In the genomic region with DNA sequence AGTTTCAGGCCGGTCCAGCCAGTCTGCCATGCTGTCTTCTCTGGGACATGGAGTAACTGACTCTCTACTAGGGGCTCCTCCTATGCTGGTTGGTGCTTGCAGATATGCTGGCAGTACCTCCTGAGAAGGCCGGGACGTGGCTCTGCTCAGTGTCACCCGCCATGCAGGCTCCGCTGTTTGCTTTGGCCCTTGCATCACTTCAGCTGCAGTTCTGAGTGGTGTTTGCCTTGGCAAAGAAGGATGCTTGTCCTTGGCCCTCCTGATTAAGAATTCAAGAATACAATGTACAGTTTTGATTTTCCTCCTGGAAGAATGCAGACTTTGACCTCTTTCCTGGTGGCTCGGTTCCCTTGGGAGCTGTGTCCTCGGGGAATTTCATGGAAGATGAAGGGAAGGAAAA, we compare ENCODE assay signal across 8 mouse cellular contexts. TPM values are rescaled to one million over a fixed set of nuclear protein-coding genes. Genes with fewer than 3 reads are reported as not detected.
DNase-seq lines count a peak whose midpoint lies in the region; ATAC-seq and TF ChIP-seq lines count a peak whose summit lies in the region.
"Had no signal": no experiment of that assay in that cellular context is flagged by ENCODE, and none has a peak within 500 bp of the region (broad histone marks: within the 10 kb centered on the region; RNA-seq: fewer than 3 reads in every experiment).

No protein-coding gene starts in this region.

- peak; percentile 58 for DNase-seq in heart, adult 8-10 months (ENCODE audit: low spot score)
- DNase-seq in kidney, postnatal 0 days (ENCODE audit: low spot score) = no peak

- TF ChIP-seq CTCF in kidney, postnatal 0 days (IDR thresholded peaks at IDR 0.05; ENCODE audit: low read depth) = no peak

- H3K36me3 ChIP-seq in megakaryocyte, embryonic 14.5 days (replicated peaks; ENCODE audit: low read length) = peaks cover 9% of the 10 kb centered on the region
- no peaks in the 10 kb centered on the region for H3K36me3 ChIP-seq in kidney, postnatal 0 days (ENCODE audit: insufficient read depth, low read length)
- H3K36me3 ChIP-seq in stomach, embryonic 15.5 days = no peaks in the 10 kb centered on the region
- H3K36me3 ChIP-seq: embryonic facial prominence, embryonic 12.5 days had no signal

- H3K27me3 ChIP-seq in megakaryocyte, embryonic 14.5 days (replicated peaks) = peaks cover 61% of the 10 kb centered on the region
- no peaks in the 10 kb centered on the region for H3K27me3 ChIP-seq in kidney, postnatal 0 days (ENCODE audit: insufficient read depth, low read length)
- H3K27me3 ChIP-seq in stomach, embryonic 15.5 days (replicated peaks) = no peaks in the 10 kb centered on the region
- H3K27me3 ChIP-seq: embryonic facial prominence, embryonic 12.5 days had no signal

- H3K4me2 ChIP-seq in kidney, postnatal 0 days (ENCODE audit: low read length) = 0 out of 2 replicates have a peak overlapping the region, but pooled peaks have one; percentile 74
- peak overlapping the region; percentile 96 for H3K4me2 ChIP-seq in stomach, embryonic 15.5 days
- H3K4me2 ChIP-seq: embryonic facial prominence, embryonic 12.5 days had no signal

- 65% methylated on average over 7 of the region's 7 CpGs for WGBS in kidney, postnatal 0 days
- 65% methylated on average over 7 of the region's 7 CpGs for WGBS in stomach, embryonic 15.5 days

- H3K9me3 ChIP-seq in megakaryocyte, embryonic 14.5 days = no peaks in the 10 kb centered on the region
- no peaks in the 10 kb centered on the region for H3K9me3 ChIP-seq in kidney, postnatal 0 days (replicated peaks; ENCODE audit: low read length)
- no peaks in the 10 kb centered on the region for H3K9me3 ChIP-seq in stomach, embryonic 15.5 days
- H3K9me3 ChIP-seq: embryonic facial prominence, embryonic 12.5 days had no signal

- no peak overlapping the region for H3K9ac ChIP-seq in kidney, postnatal 0 days (ENCODE audit: low read depth, low read length)
- H3K9ac ChIP-seq in stomach, embryonic 15.5 days = no peak overlapping the region
- H3K9ac ChIP-seq: embryonic facial prominence, embryonic 12.5 days had no signal

- no peak for ATAC-seq in megakaryocyte, adult 5-6 weeks (ENCODE audit: poor library complexity, severe bottlenecking)
- ATAC-seq in kidney, postnatal 0 days (replicated peaks; ENCODE audit: low FRiP score, low read depth) = no peak
- ATAC-seq in stomach, embryonic 15.5 days (ENCODE audit: insufficient read depth, low FRiP score, low read depth) = no peak
- no peak for ATAC-seq in erythroid progenitor cell, adult 5-6 weeks (replicated peaks; ENCODE audit: low FRiP score, poor library complexity, severe bottlenecking)
- no peak for ATAC-seq in granulocyte monocyte progenitor cell, adult 5-6 weeks (replicated peaks; ENCODE audit: poor library complexity, severe bottlenecking)

- H3K27ac ChIP-seq in kidney, postnatal 0 days = no peak overlapping the region
- peak overlapping the region; percentile 23; the same call in 1 of the 2 replicates for H3K27ac ChIP-seq in stomach, embryonic 15.5 days
- H3K27ac ChIP-seq: embryonic facial prominence, embryonic 12.5 days had no signal

- H3K4me1 ChIP-seq in megakaryocyte, embryonic 14.5 days = peaks cover 85% of the 10 kb centered on the region
- H3K4me1 ChIP-seq in kidney, postnatal 0 days (replicated peaks; ENCODE audit: insufficient read depth, low read length) = peaks cover 22% of the 10 kb centered on the region
- peaks cover 44% of the 10 kb centered on the region for H3K4me1 ChIP-seq in stomach, embryonic 15.5 days

- peak overlapping the region; percentile 21 for H3K4me3 ChIP-seq in megakaryocyte, embryonic 14.5 days (replicated peaks)
- H3K4me3 ChIP-seq in kidney, postnatal 0 days (replicated peaks; ENCODE audit: low read depth, low read length) = no peak overlapping the region
- H3K4me3 ChIP-seq in stomach, embryonic 15.5 days (replicated peaks) = 0 out of 2 replicates have a peak overlapping the region, but pooled peaks have one; percentile 84
- H3K4me3 ChIP-seq: embryonic facial prominence, embryonic 12.5 days had no signal

RNA-seq across cellular contexts. Expression of a gene that starts 2.8 kb away (rescaled TPM):
- polyA plus RNA-seq in megakaryocyte, embryonic 14.5 days (2012; ENCODE audit: insufficient read depth, low replicate concordance) = 37.8 and 62.9 TPM in 2 replicates
- total RNA-seq in megakaryocyte, adult 5-6 weeks (2015) = 6.2 TPM in 2 replicates
- 6.2 and 6.9 TPM in 2 replicates for total RNA-seq in megakaryocyte, adult 5-6 weeks (2017)
- 10 to 100 TPM in 1 of 4 experiments, 1 to 10 TPM in 3; 4.8 to 10.0 (median 5.8) TPM for total RNA-seq in heart, adult 8-10 months (2022)
- 21.4 and 23.8 TPM in 2 replicates for polyA plus RNA-seq in kidney, postnatal 0 days (2015; fragmentation: Nextera tagmentation; extraction: Ambion mirVana)
- polyA plus RNA-seq in stomach, embryonic 15.5 days (2015; fragmentation: Nextera tagmentation; extraction: Ambion mirVana) = 24.8 and 30.9 TPM in 2 replicates
- total RNA-seq in erythroid progenitor cell, adult 5-6 weeks (2015; ENCODE audit: low replicate concordance) = 1.3 and 1.4 TPM in 2 replicates
- 3.2 and 5.3 TPM in 2 replicates for total RNA-seq in erythroid progenitor cell, adult 5-6 weeks (2017; ENCODE audit: low replicate concordance)
- total RNA-seq in granulocyte monocyte progenitor cell, adult 5-6 weeks (2014; fragmentation: Nextera tagmentation) = 8.0 and 10.6 TPM in 2 replicates
- total RNA-seq in granulocyte monocyte progenitor cell, adult 5-6 weeks (2017) = 5.9 and 23.5 TPM in 2 replicates

RNA-seq across cellular contexts. Expression of a gene that starts 32.1 kb away (rescaled TPM):
- polyA plus RNA-seq in megakaryocyte, embryonic 14.5 days (2012; ENCODE audit: insufficient read depth, low replicate concordance) = 58.8 and 62.5 TPM in 2 replicates
- total RNA-seq in megakaryocyte, adult 5-6 weeks (2015) = 20.7 and 21.7 TPM in 2 replicates
- 54.8 and 79.3 TPM in 2 replicates for total RNA-seq in megakaryocyte, adult 5-6 weeks (2017)
- 10 to 100 TPM; 29.9 to 33.7 (median 30.4) TPM for total RNA-seq in heart, adult 8-10 months (2022)
- polyA plus RNA-seq in kidney, postnatal 0 days (2015; fragmentation: Nextera tagmentation; extraction: Ambion mirVana) = 120 and 125 TPM in 2 replicates
- polyA plus RNA-seq in stomach, embryonic 15.5 days (2015; fragmentation: Nextera tagmentation; extraction: Ambion mirVana) = 79.4 and 86.0 TPM in 2 replicates
- 1.3 and 14.4 TPM in 2 replicates for total RNA-seq in erythroid progenitor cell, adult 5-6 weeks (2015; ENCODE audit: low replicate concordance)
- 10.3 and 10.4 TPM in 2 replicates for total RNA-seq in erythroid progenitor cell, adult 5-6 weeks (2017; ENCODE audit: low replicate concordance)
- 15.9 and 18.0 TPM in 2 replicates for total RNA-seq in granulocyte monocyte progenitor cell, adult 5-6 weeks (2014; fragmentation: Nextera tagmentation)
- 60.8 and 73.0 TPM in 2 replicates for total RNA-seq in granulocyte monocyte progenitor cell, adult 5-6 weeks (2017)
